Mouse (Mus musculus) CH12.LX (cell line): Measurements from ENCODE around the gene Casz1. TPM values are rescaled to one million over a fixed set of nuclear protein-coding genes. Genes with fewer than 3 reads are reported as not detected.

Experiments
- DNase-seq: peaks from one replicate; pipeline ENCODE4 v3.0.0-alpha.2; 2013; ENCODE audit errors: extremely low read depth
- H3K27ac ChIP-seq: 2 replicates; pipeline ENCODE4 v1.5.1; 2012; ENCODE audit warnings: low read depth, mild to moderate bottlenecking, control low read depth, moderate library complexity; ENCODE audit not compliant: insufficient read depth
- H3K27me3 ChIP-seq: replicated peaks from 2 replicates; pipeline ENCODE3; 2012; ENCODE audit warnings: inconsistent platforms
- H3K36me3 ChIP-seq, 2 experiments: replicated peaks in 1 of 2; 2 replicates each; pipeline versions ENCODE3 to v1.6.1; 2012; ENCODE audit warnings: inconsistent platforms in 1 of 2, low read length in 1 of 2, mild to moderate bottlenecking in 1 of 2, mixed read lengths in 1 of 2, moderate library complexity in 1 of 2; ENCODE audit not compliant: control insufficient read depth in 1 of 2, insufficient read depth in 1 of 2
- H3K4me1 ChIP-seq, 2 experiments: 2 replicates each; pipeline ENCODE4 v1.6.1; 2012; ENCODE audit warnings: inconsistent platforms in 1 of 2, moderate library complexity in 1 of 2; ENCODE audit not compliant: insufficient read depth in 2 of 2, control insufficient read depth in 1 of 2
- H3K4me2 ChIP-seq: 2 replicates; pipeline ENCODE4 v1.6.1; 2012; ENCODE audit warnings: low read depth, mild to moderate bottlenecking, control low read depth; ENCODE audit not compliant: poor library complexity, insufficient read depth, severe bottlenecking
- H3K4me3 ChIP-seq, 3 experiments: fragments of 150-350 bp in 1 of 3; sonication (generic) in 1 of 3; replicated peaks in 1 of 3; 2 replicates each; pipeline versions ENCODE3 to v1.5.1; 2011 to 2012; ENCODE audit warnings: low read depth in 2 of 3, low read length in 2 of 3, mild to moderate bottlenecking in 2 of 3, moderate library complexity in 2 of 3, control low read depth in 1 of 3, improper control_type of control experiment in 1 of 3, inconsistent platforms in 1 of 3, mixed read lengths in 1 of 3; ENCODE audit not compliant: poor library complexity in 1 of 3
- H3K79me2 ChIP-seq: replicated peaks from 2 replicates; pipeline ENCODE4 v1.6.1; 2012; ENCODE audit warnings: mild to moderate bottlenecking, moderate library complexity; ENCODE audit not compliant: control insufficient read depth, poor library complexity, insufficient read depth, severe bottlenecking; ENCODE audit errors: extremely low read depth
- H3K9ac ChIP-seq: 2 replicates; pipeline ENCODE4 v1.6.1; 2012; ENCODE audit warnings: low read depth, mild to moderate bottlenecking, control low read depth, moderate library complexity; ENCODE audit not compliant: insufficient read depth
- H3K9me3 ChIP-seq: replicated peaks from 2 replicates; pipeline ENCODE3; 2012; ENCODE audit warnings: low read length, inconsistent platforms, mixed read lengths
- CHD2 ChIP-seq: IDR thresholded peaks from 2 replicates; pipeline ENCODE4 v1.6.1; 2011; ENCODE audit warnings: low read length, improper control_type of control experiment
- CTCF ChIP-seq, 2 experiments: IDR thresholded peaks in 1 of 2; conservative IDR thresholded peaks in 1 of 2; 2 replicates each; pipeline ENCODE4 v1.5.1; 2011 to 2012; ENCODE audit warnings: low read depth in 2 of 2, low read length in 2 of 2, improper control_type of control experiment in 1 of 2, inconsistent platforms in 1 of 2, mild to moderate bottlenecking in 1 of 2, moderate library complexity in 1 of 2
- ELF1 ChIP-seq: IDR thresholded peaks from 2 replicates; pipeline ENCODE4 v1.6.1; 2014; ENCODE audit warnings: low read depth, mild to moderate bottlenecking, inconsistent platforms, low read length, improper control_type of control experiment
- ETS1 ChIP-seq: conservative IDR thresholded peaks from 2 replicates; pipeline ENCODE4 v1.6.1; 2012; ENCODE audit warnings: low read depth, mild to moderate bottlenecking, inconsistent platforms, low read length, improper control_type of control experiment, moderate library complexity
- GABPA ChIP-seq: IDR thresholded peaks from 2 replicates; pipeline ENCODE4 v1.6.1; 2012; ENCODE audit warnings: low read depth, low read length, improper control_type of control experiment, inconsistent platforms; ENCODE audit not compliant: insufficient replicate concordance
- IRF4 ChIP-seq: IDR thresholded peaks from 2 replicates; pipeline ENCODE4 v1.6.1; 2014; ENCODE audit warnings: low read depth, mild to moderate bottlenecking, inconsistent platforms, low read length, improper control_type of control experiment
- JUN ChIP-seq: IDR thresholded peaks from 2 replicates; pipeline ENCODE4 v1.6.1; 2011; ENCODE audit warnings: low read depth, mild to moderate bottlenecking, low read length, improper control_type of control experiment, moderate library complexity; ENCODE audit not compliant: insufficient read depth
- JUND ChIP-seq: conservative IDR thresholded peaks from 2 replicates; pipeline ENCODE4 v1.6.1; 2011; ENCODE audit warnings: low read depth, low read length, improper control_type of control experiment
- KAT2A ChIP-seq: IDR thresholded peaks from 2 replicates; pipeline ENCODE4 v1.6.1; 2012; ENCODE audit warnings: low read length, improper control_type of control experiment, inconsistent platforms; ENCODE audit not compliant: insufficient replicate concordance
- MAZ ChIP-seq: IDR thresholded peaks from 2 replicates; pipeline ENCODE4 v1.6.1; 2012; ENCODE audit warnings: low read depth, mild to moderate bottlenecking, inconsistent platforms, low read length, improper control_type of control experiment, moderate library complexity
- MXI1 ChIP-seq: IDR thresholded peaks from 2 replicates; pipeline ENCODE4 v1.6.1; 2011; ENCODE audit warnings: mild to moderate bottlenecking, low read depth, low read length, improper control_type of control experiment
- NELFE ChIP-seq: IDR thresholded peaks from 2 replicates; pipeline ENCODE4 v1.6.1; 2011; ENCODE audit warnings: low read depth, low read length, improper control_type of control experiment
- NRF1 ChIP-seq: IDR thresholded peaks from 2 replicates; pipeline ENCODE4 v1.6.1; 2014; ENCODE audit warnings: low read depth, mild to moderate bottlenecking, inconsistent platforms, low read length, improper control_type of control experiment, moderate library complexity
- POLR2AphosphoS2 ChIP-seq: IDR thresholded peaks from 2 replicates; pipeline ENCODE4 v1.6.1; 2011; ENCODE audit warnings: low read depth, low read length, improper control_type of control experiment
- SIN3A ChIP-seq: IDR thresholded peaks from 2 replicates; pipeline ENCODE4 v1.6.1; 2012; ENCODE audit warnings: low read length, improper control_type of control experiment, inconsistent platforms
- SMC3 ChIP-seq: IDR thresholded peaks from 2 replicates; pipeline ENCODE4 v1.6.1; 2011; ENCODE audit warnings: low read depth, low read length, improper control_type of control experiment
- TCF12 ChIP-seq: IDR thresholded peaks from 2 replicates; pipeline ENCODE4 v1.6.1; 2014; ENCODE audit warnings: low read depth, mild to moderate bottlenecking, inconsistent platforms, low read length, improper control_type of control experiment
- USF1 ChIP-seq: IDR thresholded peaks from 2 replicates; pipeline ENCODE4 v1.6.1; 2014; ENCODE audit warnings: low read depth, mild to moderate bottlenecking, inconsistent platforms, low read length, improper control_type of control experiment
- USF2 ChIP-seq: conservative IDR thresholded peaks from 2 replicates; pipeline ENCODE4 v1.6.1; 2011; ENCODE audit warnings: low read depth, low read length, improper control_type of control experiment
- ZC3H11A ChIP-seq: IDR thresholded peaks from 2 replicates; pipeline ENCODE4 v1.6.1; 2012; ENCODE audit warnings: low read depth, mild to moderate bottlenecking, inconsistent platforms, low read length, improper control_type of control experiment
- ZKSCAN1 ChIP-seq: IDR thresholded peaks from 2 replicates; pipeline ENCODE4 v1.6.1; 2012; ENCODE audit warnings: low read depth, inconsistent platforms, low read length, improper control_type of control experiment, borderline replicate concordance
- dilution Hi-C: fragments of 300-500 bp; cut with MboI; formaldehyde crosslinking; loops from 2 replicates; pipeline ENCODE4 v1.14.3; 2020; ENCODE audit warnings: low sequenced_read_pairs; ENCODE audit not compliant: extremely low pct_unique_long_range_greater_than_20kb, extremely low pct_ligation_motif_present
- in situ Hi-C: fragments of 300-500 bp; cut with MboI; formaldehyde crosslinking; loops from 3 replicates; pipeline ENCODE4 v1.14.3; 2019; ENCODE audit warnings: low sequenced_read_pairs, low pct_ligation_motif_present, low pct_unique_long_range_greater_than_20kb, mixed read lengths
- polyA plus RNA-seq: library from polyadenylated mRNA; unstranded; fragments of >175 nt; gene quantifications from 2 replicates; pipeline ENCODE4 v1.2.1, GENCODE M21; 2012; ENCODE audit warnings: low read depth; ENCODE audit not compliant: insufficient read length
- total RNA-seq, 2 experiments: library from RNA; depleted of rRNA; stranded (reverse); fragments of 300-350 nt in 1 of 2; fragments of >200 nt in 1 of 2; gene quantifications; 2 replicates each; pipeline ENCODE4 v1.2.3; 2012 to 2014

Casz1 gene
- total and polyA plus RNA-seq, 3 experiments = 0.12 to 0.36 (median 0.17) TPM

GRCm38 (mm10) chr4:148823281-148823680 lies 19.1 kb downstream of the Casz1 start:
- peaks cover 90% of the 10 kb centered on the region for H3K27me3 ChIP-seq
- in situ Hi-C loops = no loop called here

GRCm38 (mm10) chr4:148830350-148830749 lies 26.1 kb downstream of the Casz1 start:
- no peak for TF ChIP-seq MAZ
- TF ChIP-seq USF1 = peak; percentile 77
- peak; percentile 74 for TF ChIP-seq USF2
- Histone ChIP-seq H3K9me3 (no peaks in the 10 kb centered on the region), H3K27ac (no peak overlapping the region), H3K79me2 (no peaks in the 10 kb centered on the region), H3K4me2 (no peak overlapping the region), H3K4me3 (no peak overlapping the region), H3K4me1 (peaks cover 0 to 2% of the 10 kb centered on the region in 2 experiments; a peak in 1 of 4 replicates), H3K27me3 (peaks cover 75% of the 10 kb centered on the region), H3K9ac (no peak overlapping the region), H3K36me3 (no peaks in the 10 kb centered on the region)
- peak; percentile 17 for DNase-seq
- in situ Hi-C loops (no loop called here), dilution Hi-C loops (no loop called here)

More at GRCm38 (mm10) chr4:148823281-148823680, 19.1 kb downstream of the Casz1 start:
- H3K79me2 ChIP-seq = no peaks in the 10 kb centered on the region
- TF ChIP-seq KAT2A (no peak), NELFE (no peak), JUND (no peak), SIN3A (no peak), IRF4 (no peak)
- H3K4me3 ChIP-seq = no peak overlapping the region
- dilution Hi-C loops = no loop called here
- H3K9ac ChIP-seq = no peak overlapping the region
- H3K4me1 ChIP-seq = no peaks in the 10 kb centered on the region
- no peaks in the 10 kb centered on the region for H3K36me3 ChIP-seq
- H3K4me2 ChIP-seq = no peak overlapping the region
- no peak for DNase-seq
- no peak overlapping the region for H3K27ac ChIP-seq
- no peaks in the 10 kb centered on the region for H3K9me3 ChIP-seq

- Histone ChIP-seq H3K27me3 (peaks cover 79% of the 10 kb centered on the region), H3K9me3 (no peaks in the 10 kb centered on the region), H3K9ac (no peak overlapping the region), H3K4me1 (peaks cover 6 to 9% of the 10 kb centered on the region in 2 experiments), H3K36me3 (no peaks in the 10 kb centered on the region), H3K79me2 (no peaks in the 10 kb centered on the region), H3K27ac (no peak overlapping the region), H3K4me2 (no peak overlapping the region), H3K4me3 (no peak overlapping the region)
- dilution Hi-C loops = no loop called here
- DNase-seq = no peak
- TF ChIP-seq ELF1 (no peak), TCF12 (no peak), ETS1 (no peak), ZKSCAN1 (no peak), NRF1 (no peak), JUN (no peak), USF1 (no peak), GABPA (no peak), CHD2 (no peak), SMC3 (no peak), MXI1 (no peak), KAT2A (no peak), ZC3H11A (no peak), CTCF (conservative IDR thresholded peaks at IDR 0.05 in 1 of 2, IDR thresholded peaks at IDR 0.05 in 1 of 2; ENCODE audit: low read depth in 2 of 2, low read length in 2 of 2) (no peak), NELFE (no peak), MAZ (no peak), POLR2AphosphoS2 (no peak)
- in situ Hi-C loops = no loop called here
Measured at GRCm38 (mm10) chr4:148833245-148833990, 29.2 kb downstream of the Casz1 start.
